Mouse (Mus musculus): ENCODE measurements at regions not wholly inside any gene's neighbourhood (a gene's known extent, or its start where the extent isn't known, plus 50 kb on each side); places are given as distances from the start of the nearest gene placed in this dataset.

DNA sequence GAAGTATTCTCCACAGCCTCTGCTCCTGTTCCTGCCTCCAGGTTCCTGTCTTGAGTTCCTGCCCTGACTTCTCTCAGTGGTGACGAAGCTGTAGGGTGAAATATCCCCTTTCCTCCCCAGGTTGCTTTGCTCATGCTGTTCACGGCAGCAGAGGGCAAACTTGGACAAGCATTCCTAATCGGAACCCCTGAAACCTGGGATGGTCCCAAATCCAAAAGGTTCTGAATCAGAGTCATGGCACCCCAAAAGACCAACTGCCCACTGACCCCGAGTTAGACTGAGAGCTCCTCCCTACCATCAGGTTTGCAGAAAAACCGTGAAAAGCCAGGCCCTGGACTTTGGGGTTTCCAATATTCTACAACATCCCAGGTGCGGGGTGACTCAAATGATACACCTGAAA is 128.7 kb upstream of the Spata13 start:
- WGBS, result 96% methylated on average over 6 of the region's 6 CpGs
- Histone ChIP-seq H3K36me3 (ENCODE audit: control insufficient read depth, insufficient read depth, low read length) (no peaks in the 10 kb centered on the region), H3K9ac (ENCODE audit: low read length) (no peak overlapping the region), H3K4me1 (ENCODE audit: control insufficient read depth in 2 of 2, insufficient read depth in 2 of 2, low read length in 2 of 2) (peaks cover 5 to 6% of the 10 kb centered on the region in 2 experiments; a peak in 3 of 4 replicates), H3K9me3 (ENCODE audit: control insufficient read depth, low read length) (no peaks in the 10 kb centered on the region), H3K27me3 (ENCODE audit: control insufficient read depth, insufficient read depth, low read length) (no peaks in the 10 kb centered on the region), H3K4me3 (ENCODE audit: control insufficient read depth in 1 of 2, insufficient read depth in 1 of 2, low read depth in 1 of 2, low read length in 2 of 2) (no peak overlapping the region), H3K4me2 (ENCODE audit: low read length) (no peak overlapping the region), H3K27ac (replicated peaks in 1 of 2; ENCODE audit: control insufficient read depth in 1 of 2, insufficient read depth in 1 of 2, low read depth in 2 of 2, low read length in 2 of 2) (no peak overlapping the region)
- ATAC-seq (ENCODE audit: insufficient number of reproducible peaks, insufficient read depth, low FRiP score, low read depth), result no peak

DNA sequence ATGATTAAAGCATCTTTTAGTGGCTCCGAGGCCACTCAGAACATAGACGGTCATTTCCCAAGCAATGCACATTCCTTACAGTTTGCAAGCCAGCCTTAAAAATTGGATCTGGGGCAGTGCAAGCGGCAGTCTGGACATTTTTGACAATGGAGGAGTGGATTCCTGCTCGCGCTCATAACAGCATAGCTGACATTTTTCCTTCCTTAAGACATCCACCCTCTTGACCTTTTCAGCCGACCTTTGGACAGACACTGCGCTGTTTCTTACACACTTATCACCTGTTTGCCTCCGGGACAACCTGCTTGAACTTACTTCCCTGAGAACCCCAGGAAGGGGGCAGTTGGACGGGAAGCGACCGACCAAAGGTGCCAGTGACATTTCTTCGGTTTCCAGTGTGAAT is 127.5 kb upstream of the Spata13 start:
- H3K27ac ChIP-seq (replicated peaks in 1 of 2; ENCODE audit: control insufficient read depth in 1 of 2, insufficient read depth in 1 of 2, low read depth in 2 of 2, low read length in 2 of 2), result peak overlapping the region in 1 of 2 experiments; percentile 33; a peak in 2 of 4 replicates
- H3K4me2 ChIP-seq (ENCODE audit: low read length), result peak overlapping the region; percentile 53
- no peak for ATAC-seq (ENCODE audit: insufficient number of reproducible peaks, insufficient read depth, low FRiP score, low read depth)
- WGBS, result 24% methylated on average over 12 of the region's 12 CpGs
- no peaks in the 10 kb centered on the region for H3K36me3 ChIP-seq (ENCODE audit: control insufficient read depth, insufficient read depth, low read length)
- H3K9me3 ChIP-seq (ENCODE audit: control insufficient read depth, low read length), result no peaks in the 10 kb centered on the region
- H3K4me3 ChIP-seq (ENCODE audit: control insufficient read depth in 1 of 2, insufficient read depth in 1 of 2, low read depth in 1 of 2, low read length in 2 of 2), result peak overlapping the region; percentile 8 to 16; a peak in 3 of 4 replicates
- no peaks in the 10 kb centered on the region for H3K27me3 ChIP-seq (ENCODE audit: control insufficient read depth, insufficient read depth, low read length)
- no peak overlapping the region for H3K9ac ChIP-seq (ENCODE audit: low read length)
- H3K4me1 ChIP-seq (ENCODE audit: control insufficient read depth in 2 of 2, insufficient read depth in 2 of 2, low read length in 2 of 2), result peaks cover 5 to 6% of the 10 kb centered on the region in 2 experiments; a peak in 3 of 4 replicates

DNA sequence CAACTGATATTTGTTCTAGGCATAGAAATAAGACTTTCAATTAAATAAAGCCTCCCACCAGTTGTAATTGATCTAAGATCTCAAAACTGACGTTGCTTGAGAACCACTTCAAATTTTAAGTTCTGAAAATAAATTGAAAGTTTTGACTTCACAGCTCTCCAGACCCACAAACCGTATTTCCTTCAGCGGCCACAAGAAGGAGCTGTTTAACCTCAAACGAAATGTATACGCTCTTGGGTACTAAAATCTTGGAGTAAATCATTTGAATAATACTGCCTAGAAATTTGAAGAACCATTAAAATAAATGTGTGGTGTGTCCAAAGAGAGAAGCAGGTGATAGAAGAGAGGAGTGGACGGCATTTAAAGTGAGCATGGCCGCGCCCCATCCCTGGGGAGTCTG is 120.2 kb upstream of the Spata13 start:
- H3K27me3 ChIP-seq (ENCODE audit: control insufficient read depth, insufficient read depth, low read length), result no peaks in the 10 kb centered on the region
- no peak overlapping the region for H3K4me2 ChIP-seq (ENCODE audit: low read length)
- no peaks in the 10 kb centered on the region for H3K36me3 ChIP-seq (ENCODE audit: control insufficient read depth, insufficient read depth, low read length)
- H3K4me1 ChIP-seq (ENCODE audit: control insufficient read depth in 2 of 2, insufficient read depth in 2 of 2, low read length in 2 of 2), result no peaks in the 10 kb centered on the region; a peak in 1 of 4 replicates
- no peak overlapping the region for H3K4me3 ChIP-seq (ENCODE audit: control insufficient read depth in 1 of 2, insufficient read depth in 1 of 2, low read depth in 1 of 2, low read length in 2 of 2)
- no peak for ATAC-seq (ENCODE audit: insufficient number of reproducible peaks, insufficient read depth, low FRiP score, low read depth)
- H3K9me3 ChIP-seq (ENCODE audit: control insufficient read depth, low read length), result no peaks in the 10 kb centered on the region
- H3K9ac ChIP-seq (ENCODE audit: low read length), result no peak overlapping the region
- WGBS, result 22% methylated on average over 8 of the region's 8 CpGs
- H3K27ac ChIP-seq (replicated peaks in 1 of 2; ENCODE audit: control insufficient read depth in 1 of 2, insufficient read depth in 1 of 2, low read depth in 2 of 2, low read length in 2 of 2), result no peak overlapping the region

DNA sequence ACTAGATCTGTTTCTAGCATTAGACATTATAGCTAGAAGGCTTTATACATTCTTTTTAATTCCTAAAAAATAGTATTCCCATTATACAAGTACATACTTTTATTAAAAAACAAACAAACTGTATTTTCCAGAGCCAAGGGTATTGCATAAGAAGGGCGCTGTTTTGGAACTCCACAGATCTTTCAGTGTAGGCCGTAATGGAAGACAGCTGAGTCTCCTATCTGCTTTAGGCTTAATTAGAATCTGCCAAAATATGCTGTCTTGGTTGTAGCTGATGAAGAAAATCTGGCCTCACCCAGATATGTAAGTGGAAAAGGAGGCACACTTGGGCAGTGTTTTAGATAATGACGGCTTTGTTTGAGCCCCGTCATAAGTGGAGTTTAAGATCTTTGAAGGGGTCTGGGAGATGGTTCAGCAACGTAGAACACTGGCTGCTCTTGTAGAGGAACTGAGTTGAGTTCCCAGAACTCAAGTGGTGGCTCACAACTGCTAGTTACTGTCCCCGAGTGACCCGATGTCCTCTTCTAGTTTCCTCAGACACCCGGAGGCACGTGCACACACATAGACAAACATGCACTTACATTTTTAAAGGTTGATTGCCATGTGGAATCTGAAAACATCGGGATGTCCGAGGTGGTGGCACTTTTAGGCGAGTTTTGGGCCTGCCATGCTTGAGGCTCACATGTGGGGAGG is 118.6 kb upstream of the Spata13 start:
- 68% methylated on average over 12 of the region's 12 CpGs for WGBS
- no peak overlapping the region for H3K27ac ChIP-seq (replicated peaks in 1 of 2; ENCODE audit: control insufficient read depth in 1 of 2, insufficient read depth in 1 of 2, low read depth in 2 of 2, low read length in 2 of 2)

DNA sequence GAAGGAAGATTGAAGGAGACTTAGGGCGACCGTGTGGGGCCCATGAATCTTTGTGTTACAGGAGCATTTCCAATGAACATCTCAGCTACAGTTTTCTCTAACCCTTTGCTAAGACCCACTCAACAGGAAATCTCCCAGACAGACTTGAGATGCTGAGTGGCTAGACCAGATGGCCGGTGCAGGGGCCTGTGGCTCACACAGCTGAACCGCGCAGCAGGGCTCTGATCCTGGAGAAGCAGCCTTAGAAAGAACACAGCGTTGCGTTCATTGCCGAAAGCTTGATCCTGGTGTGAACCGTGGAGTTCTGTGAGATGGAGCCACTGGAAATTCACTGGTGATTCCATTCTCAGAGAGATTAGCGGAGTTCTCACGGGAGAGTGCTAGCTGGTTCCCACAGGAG is 115.9 kb upstream of the Spata13 start:
- 89% methylated on average over 11 of the region's 11 CpGs for WGBS

More for the DNA sequence above, 118.6 kb upstream of the Spata13 start:
- Histone ChIP-seq H3K27me3 (ENCODE audit: control insufficient read depth, insufficient read depth, low read length) (no peaks in the 10 kb centered on the region), H3K9ac (ENCODE audit: low read length) (no peak overlapping the region), H3K36me3 (ENCODE audit: control insufficient read depth, insufficient read depth, low read length) (no peaks in the 10 kb centered on the region), H3K4me3 (ENCODE audit: control insufficient read depth in 1 of 2, insufficient read depth in 1 of 2, low read depth in 1 of 2, low read length in 2 of 2) (no peak overlapping the region), H3K4me1 (ENCODE audit: control insufficient read depth in 2 of 2, insufficient read depth in 2 of 2, low read length in 2 of 2) (no peaks in the 10 kb centered on the region; a peak in 1 of 4 replicates), H3K4me2 (ENCODE audit: low read length) (no peak overlapping the region), H3K9me3 (ENCODE audit: control insufficient read depth, low read length) (no peaks in the 10 kb centered on the region)
- no peak for ATAC-seq (ENCODE audit: insufficient number of reproducible peaks, insufficient read depth, low FRiP score, low read depth)

DNA sequence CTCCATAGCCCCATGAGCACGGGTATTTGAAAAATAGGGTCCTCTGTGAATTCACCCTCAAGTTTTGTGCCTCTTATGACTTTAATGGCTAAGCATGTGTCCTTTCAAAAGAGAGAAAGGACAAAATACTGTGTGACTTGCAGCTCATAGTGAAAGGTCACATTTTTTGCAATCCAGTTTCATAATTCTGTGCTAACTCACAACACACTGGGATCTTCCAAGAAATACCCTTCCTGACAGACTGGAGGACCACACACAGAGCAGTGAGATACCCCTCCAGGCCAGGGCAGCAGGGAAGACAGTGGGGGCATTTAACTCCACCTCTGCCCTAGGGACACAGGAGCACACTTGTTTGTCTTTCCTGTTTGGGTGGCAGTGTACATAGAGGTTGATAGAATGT is 110.8 kb upstream of the Spata13 start:
- 47% methylated on average over 1 of the region's 1 CpGs for WGBS
- H3K9ac ChIP-seq (ENCODE audit: low read length), result no peak overlapping the region

More for the DNA sequence above, 115.9 kb upstream of the Spata13 start:
- Histone ChIP-seq H3K4me2 (ENCODE audit: low read length) (no peak overlapping the region), H3K4me1 (ENCODE audit: control insufficient read depth in 2 of 2, insufficient read depth in 2 of 2, low read length in 2 of 2) (no peaks in the 10 kb centered on the region; a peak in 1 of 4 replicates), H3K9ac (ENCODE audit: low read length) (no peak overlapping the region), H3K36me3 (ENCODE audit: control insufficient read depth, insufficient read depth, low read length) (no peaks in the 10 kb centered on the region), H3K27me3 (ENCODE audit: control insufficient read depth, insufficient read depth, low read length) (no peaks in the 10 kb centered on the region), H3K27ac (replicated peaks in 1 of 2; ENCODE audit: control insufficient read depth in 1 of 2, insufficient read depth in 1 of 2, low read depth in 2 of 2, low read length in 2 of 2) (no peak overlapping the region), H3K9me3 (ENCODE audit: control insufficient read depth, low read length) (no peaks in the 10 kb centered on the region), H3K4me3 (ENCODE audit: control insufficient read depth in 1 of 2, insufficient read depth in 1 of 2, low read depth in 1 of 2, low read length in 2 of 2) (no peak overlapping the region)
- no peak for ATAC-seq (ENCODE audit: insufficient number of reproducible peaks, insufficient read depth, low FRiP score, low read depth)

DNA sequence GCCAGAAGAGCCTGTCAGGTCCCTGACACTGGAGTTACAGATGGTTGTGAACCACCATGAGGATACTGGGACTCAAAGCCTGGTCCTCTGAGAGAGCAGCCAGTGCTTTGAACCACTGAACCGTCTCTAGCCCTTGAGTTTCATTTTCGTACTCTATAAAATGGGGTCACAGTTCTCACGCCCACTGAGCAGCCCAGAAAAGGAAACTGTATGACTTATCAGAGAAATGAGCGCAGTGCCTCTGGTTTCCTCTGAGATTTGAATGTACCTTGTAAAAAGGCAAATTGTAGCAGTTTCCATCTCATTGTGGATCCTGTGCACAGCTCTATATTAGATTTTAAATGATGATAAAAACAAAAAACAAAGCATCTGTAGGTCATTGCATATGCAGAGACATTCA is 108.9 kb upstream of the Spata13 start:
- H3K27me3 ChIP-seq (ENCODE audit: control insufficient read depth, insufficient read depth, low read length), result no peaks in the 10 kb centered on the region
- no peaks in the 10 kb centered on the region for H3K36me3 ChIP-seq (ENCODE audit: control insufficient read depth, insufficient read depth, low read length)
- peaks cover 2 to 9% of the 10 kb centered on the region in 2 experiments; a peak in 3 of 4 replicates for H3K4me1 ChIP-seq (ENCODE audit: control insufficient read depth in 2 of 2, insufficient read depth in 2 of 2, low read length in 2 of 2)
- WGBS, result 74% methylated on average over 4 of the region's 4 CpGs
- H3K9me3 ChIP-seq (ENCODE audit: control insufficient read depth, low read length), result no peaks in the 10 kb centered on the region
- no peak overlapping the region for H3K9ac ChIP-seq (ENCODE audit: low read length)
- H3K27ac ChIP-seq (replicated peaks in 1 of 2; ENCODE audit: control insufficient read depth in 1 of 2, insufficient read depth in 1 of 2, low read depth in 2 of 2, low read length in 2 of 2), result no peak overlapping the region
- ATAC-seq (ENCODE audit: insufficient number of reproducible peaks, insufficient read depth, low FRiP score, low read depth), result no peak
- H3K4me3 ChIP-seq (ENCODE audit: control insufficient read depth in 1 of 2, insufficient read depth in 1 of 2, low read depth in 1 of 2, low read length in 2 of 2), result no peak overlapping the region
- H3K4me2 ChIP-seq (ENCODE audit: low read length), result no peak overlapping the region

More for the DNA sequence above, 110.8 kb upstream of the Spata13 start:
- Histone ChIP-seq H3K4me1 (ENCODE audit: control insufficient read depth in 2 of 2, insufficient read depth in 2 of 2, low read length in 2 of 2) (no peaks in the 10 kb centered on the region), H3K4me3 (ENCODE audit: control insufficient read depth in 1 of 2, insufficient read depth in 1 of 2, low read depth in 1 of 2, low read length in 2 of 2) (no peak overlapping the region), H3K36me3 (ENCODE audit: control insufficient read depth, insufficient read depth, low read length) (no peaks in the 10 kb centered on the region), H3K4me2 (ENCODE audit: low read length) (no peak overlapping the region), H3K27me3 (ENCODE audit: control insufficient read depth, insufficient read depth, low read length) (no peaks in the 10 kb centered on the region), H3K27ac (replicated peaks in 1 of 2; ENCODE audit: control insufficient read depth in 1 of 2, insufficient read depth in 1 of 2, low read depth in 2 of 2, low read length in 2 of 2) (no peak overlapping the region), H3K9me3 (ENCODE audit: control insufficient read depth, low read length) (no peaks in the 10 kb centered on the region)
- ATAC-seq (ENCODE audit: insufficient number of reproducible peaks, insufficient read depth, low FRiP score, low read depth), result no peak

All from heart, embryonic 14.5 days (tissue).